Mouse (Mus musculus) liver, embryonic 15.5 days (tissue): ENCODE measurements around the gene Nrg3. TPM values are rescaled to one million over a fixed set of nuclear protein-coding genes. Genes with fewer than 3 reads are reported as not detected.

ENCODE experiments used
- ATAC-seq: fragments of 200-750 bp; cut with Nextera tagmentation; 2 replicates; pipeline ENCODE4 v1.8.0; 2017; ENCODE audit warnings: moderate number of reproducible peaks, mild to moderate bottlenecking, moderate library complexity; ENCODE audit not compliant: insufficient read depth
- H3K27ac ChIP-seq: fragments of 300-500 bp; sonication (generic); replicated peaks from 2 replicates; pipeline ENCODE4 v1.5.1; 2015; ENCODE audit warnings: mild to moderate bottlenecking, inconsistent platforms
- H3K27me3 ChIP-seq: fragments of 300-500 bp; sonication (generic); 2 replicates; pipeline ENCODE4 v1.6.1; 2015; ENCODE audit warnings: mild to moderate bottlenecking, inconsistent platforms
- H3K36me3 ChIP-seq: fragments of 300-500 bp; sonication (generic); replicated peaks from 2 replicates; pipeline ENCODE4 v1.6.1; 2015; ENCODE audit warnings: moderate library complexity, mild to moderate bottlenecking, inconsistent platforms
- H3K4me1 ChIP-seq: fragments of 300-500 bp; sonication (generic); replicated peaks from 2 replicates; pipeline ENCODE4 v1.6.1; 2015; ENCODE audit warnings: inconsistent platforms
- H3K4me2 ChIP-seq: fragments of 300-500 bp; sonication (generic); 2 replicates; pipeline ENCODE4 v1.6.1; 2015; ENCODE audit warnings: moderate library complexity, mild to moderate bottlenecking, inconsistent platforms
- H3K4me3 ChIP-seq: fragments of 300-500 bp; sonication (generic); replicated peaks from 2 replicates; pipeline ENCODE4 v1.5.1; 2015; ENCODE audit warnings: mild to moderate bottlenecking, inconsistent platforms
- H3K9ac ChIP-seq: fragments of 300-500 bp; sonication (generic); 2 replicates; pipeline ENCODE4 v1.6.1; 2015; ENCODE audit warnings: moderate library complexity, mild to moderate bottlenecking, inconsistent platforms
- H3K9me3 ChIP-seq: fragments of 300-500 bp; sonication (generic); replicated peaks from 2 replicates; pipeline ENCODE4 v1.6.1; 2016; ENCODE audit warnings: inconsistent platforms
- WGBS: fragments of 180-500 bp; shearing (Covaris S2); methylation state at CpG from one replicate; pipeline ENCODE4 v1.1.7; 2015; ENCODE audit warnings: mixed read lengths; ENCODE audit not compliant: insufficient replicate concordance; 5-methylcytosine and 5-hydroxymethylcytosine counted together
- polyA plus RNA-seq: library from polyadenylated mRNA; unstranded; fragments of >200 nt; fragmentation: Nextera tagmentation; extraction: Ambion mirVana; gene quantifications from 2 replicates; pipeline ENCODE4 v1.2.1, GENCODE M21; 2015

Nrg3 gene
- polyA plus RNA-seq, 1 experiment from 2014 or later = not detected

DNA sequence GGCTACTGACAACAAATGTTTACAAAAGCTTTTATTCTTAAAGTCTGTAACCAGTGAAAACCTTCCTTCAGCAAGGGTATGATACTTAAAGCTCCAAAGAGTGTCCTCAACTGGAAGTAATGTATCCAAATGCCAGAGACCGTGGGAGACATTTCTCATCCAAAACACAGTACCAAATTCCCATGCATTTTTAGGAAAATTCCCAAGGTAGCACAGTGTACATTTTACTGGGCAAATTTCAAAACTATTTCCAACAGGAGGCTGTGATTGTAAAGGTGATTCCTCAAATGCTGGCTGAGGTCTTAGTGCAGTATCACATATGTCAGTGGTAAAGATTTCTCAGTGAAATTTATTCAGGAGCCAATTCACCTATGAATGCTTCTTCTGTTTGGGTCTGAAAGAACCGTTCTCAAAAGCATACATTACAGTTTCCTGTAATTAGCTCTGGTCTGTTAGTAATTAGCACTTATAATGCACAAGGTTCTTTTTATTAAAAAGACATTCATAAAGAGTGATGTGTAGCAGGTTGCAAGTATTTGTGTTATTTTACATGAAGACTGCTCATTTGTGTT is 536.3 kb downstream of the Nrg3 start:
- WGBS = 29% methylated on average over 2 of the region's 2 CpGs
- no peak overlapping the region for H3K4me3 ChIP-seq
- H3K27ac ChIP-seq = no peak overlapping the region
- ATAC-seq = no peak
- no peaks in the 10 kb centered on the region for H3K9me3 ChIP-seq
- H3K27me3 ChIP-seq = no peaks in the 10 kb centered on the region
- H3K9ac ChIP-seq = no peak overlapping the region
- no peak overlapping the region for H3K4me2 ChIP-seq
- H3K36me3 ChIP-seq = no peaks in the 10 kb centered on the region
- no peaks in the 10 kb centered on the region for H3K4me1 ChIP-seq

GRCm38 (mm10) chr14:38923652-38924051 is 549.2 kb downstream of the Nrg3 start:
- no peak for ATAC-seq

DNA sequence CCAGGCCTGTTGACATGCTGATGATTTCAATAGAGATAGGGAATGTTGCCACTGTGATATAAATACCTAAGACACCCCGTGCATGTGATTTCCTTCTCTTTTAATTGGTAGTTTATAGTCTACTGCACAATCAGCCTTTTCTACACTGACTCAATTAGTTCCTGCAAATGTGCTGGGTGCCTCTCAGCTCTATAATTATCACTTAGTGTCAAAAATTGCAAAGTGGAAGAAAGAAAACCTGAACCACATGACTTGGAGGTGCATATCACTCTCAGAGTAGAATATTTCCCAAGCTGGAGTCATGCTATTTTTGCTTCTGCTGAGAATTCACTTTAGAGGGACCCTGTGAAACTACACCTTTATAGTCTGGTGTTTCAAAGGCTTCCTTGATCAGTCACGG is 552.1 kb downstream of the Nrg3 start:
- no peaks in the 10 kb centered on the region for H3K36me3 ChIP-seq
- ATAC-seq = no peak
- no peak overlapping the region for H3K4me3 ChIP-seq
- no peak overlapping the region for H3K27ac ChIP-seq
- H3K9ac ChIP-seq = no peak overlapping the region
- WGBS = 65% methylated on average over 2 of the region's 2 CpGs
- no peaks in the 10 kb centered on the region for H3K4me1 ChIP-seq
- no peaks in the 10 kb centered on the region for H3K27me3 ChIP-seq
- no peak overlapping the region for H3K4me2 ChIP-seq
- no peaks in the 10 kb centered on the region for H3K9me3 ChIP-seq

More at GRCm38 (mm10) chr14:38923652-38924051, 549.2 kb downstream of the Nrg3 start:
- Histone ChIP-seq H3K4me1 (no peaks in the 10 kb centered on the region), H3K4me2 (no peak overlapping the region), H3K4me3 (no peak overlapping the region), H3K36me3 (no peaks in the 10 kb centered on the region), H3K27me3 (no peaks in the 10 kb centered on the region), H3K9ac (no peak overlapping the region), H3K27ac (no peak overlapping the region), H3K9me3 (no peaks in the 10 kb centered on the region)
- 58% methylated on average over 1 of the region's 1 CpGs for WGBS

- Histone ChIP-seq H3K9me3 (no peaks in the 10 kb centered on the region), H3K27me3 (no peaks in the 10 kb centered on the region), H3K9ac (no peak overlapping the region), H3K4me1 (no peaks in the 10 kb centered on the region), H3K4me3 (no peak overlapping the region), H3K4me2 (no peak overlapping the region), H3K27ac (no peak overlapping the region), H3K36me3 (no peaks in the 10 kb centered on the region)
- ATAC-seq = no peak
- WGBS = 47% methylated on average over 2 of the region's 2 CpGs
Observed at GRCm38 (mm10) chr14:38870591-38870990, 602.3 kb downstream of the Nrg3 start.

DNA sequence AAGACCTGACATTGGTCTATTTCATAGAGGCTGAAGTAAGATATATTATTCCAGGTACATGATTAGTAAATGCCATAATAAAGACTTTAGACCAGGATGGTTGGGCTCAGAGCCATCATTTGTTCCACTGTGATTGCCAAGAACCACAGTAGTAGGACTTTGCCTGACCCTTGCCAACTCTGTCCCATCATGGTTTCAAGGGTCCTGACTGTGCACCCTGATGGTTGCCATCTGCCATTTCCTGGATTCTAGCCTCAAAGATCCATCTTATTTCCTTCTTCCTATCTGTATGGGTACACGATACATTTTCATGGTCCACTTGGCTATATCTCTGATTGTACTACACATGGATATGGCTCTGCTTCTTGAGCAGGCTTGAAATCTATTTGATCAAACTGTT is 625.3 kb downstream of the Nrg3 start:
- no peaks in the 10 kb centered on the region for H3K36me3 ChIP-seq
- no peak overlapping the region for H3K4me2 ChIP-seq
- ATAC-seq = no peak
- no peak overlapping the region for H3K27ac ChIP-seq
- no peak overlapping the region for H3K4me3 ChIP-seq
- H3K9ac ChIP-seq = no peak overlapping the region
- H3K9me3 ChIP-seq = no peaks in the 10 kb centered on the region
- WGBS = 81% methylated on average over 1 of the region's 1 CpGs
- no peaks in the 10 kb centered on the region for H3K27me3 ChIP-seq
- no peaks in the 10 kb centered on the region for H3K4me1 ChIP-seq

- Histone ChIP-seq H3K27ac (no peak overlapping the region), H3K9me3 (no peaks in the 10 kb centered on the region), H3K4me1 (no peaks in the 10 kb centered on the region), H3K4me2 (no peak overlapping the region), H3K4me3 (no peak overlapping the region), H3K27me3 (no peaks in the 10 kb centered on the region), H3K9ac (no peak overlapping the region), H3K36me3 (no peaks in the 10 kb centered on the region)
- ATAC-seq = no peak
- WGBS = 59% methylated on average over 1 of the region's 1 CpGs
Observed at GRCm38 (mm10) chr14:38847091-38847490, 625.8 kb downstream of the Nrg3 start.

- Histone ChIP-seq H3K9ac (no peak overlapping the region), H3K27ac (no peak overlapping the region), H3K27me3 (no peaks in the 10 kb centered on the region), H3K36me3 (no peaks in the 10 kb centered on the region), H3K9me3 (no peaks in the 10 kb centered on the region), H3K4me1 (no peaks in the 10 kb centered on the region), H3K4me3 (no peak overlapping the region), H3K4me2 (no peak overlapping the region)
- ATAC-seq = no peak
- 59% methylated on average over 4 of the region's 4 CpGs for WGBS
Observed at GRCm38 (mm10) chr14:38835006-38835405, 637.9 kb downstream of the Nrg3 start.

GRCm38 (mm10) chr14:38824891-38825290 is 648.0 kb downstream of the Nrg3 start:
- no peak overlapping the region for H3K4me2 ChIP-seq
- no peak for ATAC-seq
- H3K27ac ChIP-seq = no peak overlapping the region
- no peaks in the 10 kb centered on the region for H3K36me3 ChIP-seq
- H3K9ac ChIP-seq = no peak overlapping the region
- no peaks in the 10 kb centered on the region for H3K4me1 ChIP-seq
- no peaks in the 10 kb centered on the region for H3K27me3 ChIP-seq
- H3K4me3 ChIP-seq = no peak overlapping the region
- WGBS = 71% methylated on average over 1 of the region's 1 CpGs
- no peaks in the 10 kb centered on the region for H3K9me3 ChIP-seq

DNA sequence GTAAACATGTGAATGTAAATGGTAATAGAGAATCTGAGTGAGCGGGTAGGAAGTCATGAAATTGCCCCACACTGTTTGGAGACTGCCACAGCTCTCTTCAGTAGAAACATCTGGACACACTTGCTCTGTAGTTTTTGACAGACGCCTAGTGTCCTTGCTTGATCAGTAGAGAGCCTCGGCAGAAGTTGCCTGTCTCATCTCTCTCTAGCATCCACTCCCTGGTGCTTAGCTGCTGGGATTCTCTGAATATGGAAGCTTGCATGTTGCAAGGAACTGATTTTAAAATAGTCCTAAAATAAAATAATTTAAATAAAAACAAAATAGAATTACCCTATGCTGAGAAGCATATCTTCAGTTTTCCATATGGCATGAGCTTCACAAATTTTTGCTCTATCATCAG is 675.9 kb downstream of the Nrg3 start:
- Histone ChIP-seq H3K4me2 (no peak overlapping the region), H3K9ac (no peak overlapping the region), H3K27me3 (no peaks in the 10 kb centered on the region), H3K4me1 (no peaks in the 10 kb centered on the region), H3K27ac (no peak overlapping the region), H3K4me3 (no peak overlapping the region), H3K9me3 (no peaks in the 10 kb centered on the region), H3K36me3 (no peaks in the 10 kb centered on the region)
- whole genome bisulfite sequencing = 55% methylated on average over 3 of the region's 3 CpGs
- ATAC-seq = no peak

DNA sequence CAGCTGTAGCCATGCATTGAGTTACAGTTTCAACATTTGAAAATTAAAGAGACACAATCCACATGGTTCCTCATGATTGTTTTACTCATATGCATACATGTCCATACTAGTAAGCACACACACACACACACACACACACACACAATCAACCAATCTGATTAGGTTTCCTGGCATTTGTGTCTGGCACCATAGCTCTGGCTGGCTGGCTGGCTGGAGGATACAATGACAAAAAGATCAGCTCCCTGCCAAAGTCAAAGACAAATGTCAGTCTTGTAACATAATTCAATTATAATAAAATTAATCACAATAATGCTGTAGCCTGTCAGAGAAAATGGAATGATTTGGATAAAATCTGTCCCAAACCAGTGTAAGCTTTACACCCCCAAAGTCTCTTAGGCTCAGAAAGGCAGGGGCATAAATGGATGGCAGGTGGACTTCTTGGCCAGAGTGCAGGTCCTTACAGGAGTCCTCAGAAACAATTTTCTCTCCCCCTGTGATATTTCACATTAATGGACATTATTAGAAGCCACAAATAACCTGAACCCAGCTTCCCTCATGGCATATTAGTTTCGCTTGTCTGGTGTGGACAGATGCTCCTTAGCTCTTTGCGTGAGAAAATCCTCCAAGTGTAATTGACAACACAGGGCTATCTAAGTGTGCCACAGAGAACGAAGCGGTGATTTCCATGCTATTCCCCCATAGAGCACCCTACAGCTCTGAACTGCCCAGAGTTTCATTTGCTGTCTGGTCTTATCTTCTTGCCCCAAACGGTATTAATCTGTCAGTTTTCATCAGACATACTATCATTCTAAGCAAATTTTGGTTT is 697.4 kb downstream of the Nrg3 start:
- H3K36me3 ChIP-seq = no peaks in the 10 kb centered on the region
- H3K4me1 ChIP-seq = no peaks in the 10 kb centered on the region
- H3K4me3 ChIP-seq = no peak overlapping the region
- no peak overlapping the region for H3K27ac ChIP-seq
- ATAC-seq = no peak
- H3K9ac ChIP-seq = no peak overlapping the region
- no peak overlapping the region for H3K4me2 ChIP-seq
- no peaks in the 10 kb centered on the region for H3K9me3 ChIP-seq
- 52% methylated on average over 5 of the region's 5 CpGs for WGBS
- no peaks in the 10 kb centered on the region for H3K27me3 ChIP-seq

DNA sequence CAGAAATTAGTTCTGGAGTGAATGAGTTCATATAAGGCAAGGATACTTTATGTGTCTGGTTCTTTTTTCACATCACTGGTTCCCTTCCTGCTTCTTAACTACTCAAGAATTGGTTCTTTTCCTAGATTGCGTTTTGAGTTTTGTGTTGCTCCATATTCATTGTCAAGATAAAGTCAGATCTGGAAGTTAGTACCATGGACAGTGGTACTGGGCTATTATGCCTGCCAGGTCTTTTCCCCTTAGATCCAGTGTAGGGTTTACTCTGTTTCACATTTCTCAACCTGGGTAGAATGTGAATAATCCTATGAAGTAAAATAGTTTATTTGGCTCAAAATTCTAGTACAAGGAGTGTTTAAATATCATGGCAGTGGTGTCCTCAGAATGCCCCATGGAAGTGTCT is 698.1 kb downstream of the Nrg3 start:
- 35% methylated on average over 1 of the region's 1 CpGs for WGBS
- Histone ChIP-seq H3K9me3 (no peaks in the 10 kb centered on the region), H3K27ac (no peak overlapping the region), H3K4me1 (no peaks in the 10 kb centered on the region), H3K4me2 (no peak overlapping the region), H3K9ac (no peak overlapping the region), H3K27me3 (no peaks in the 10 kb centered on the region), H3K36me3 (no peaks in the 10 kb centered on the region), H3K4me3 (no peak overlapping the region)
- no peak for ATAC-seq

GRCm38 (mm10) chr14:38730465-38730864 is 742.4 kb downstream of the Nrg3 start:
- ATAC-seq = no peak
- Histone ChIP-seq H3K9me3 (no peaks in the 10 kb centered on the region), H3K27ac (no peak overlapping the region), H3K4me1 (no peaks in the 10 kb centered on the region), H3K4me2 (no peak overlapping the region), H3K4me3 (no peak overlapping the region), H3K9ac (no peak overlapping the region), H3K36me3 (no peaks in the 10 kb centered on the region), H3K27me3 (no peaks in the 10 kb centered on the region)
